Mouse (Mus musculus): ENCODE results near the gene Rhbdf2. TPM values are rescaled to one million over a fixed set of nuclear protein-coding genes. Genes with fewer than 3 reads are reported as not detected.

Rhbdf2 gene
- total RNA-seq, 2 experiments from 2014 or later, result 3.3 to 6.1 TPM

- no peak for ATAC-seq (replicated peaks; ENCODE audit: low FRiP score, low TSS enrichment, poor library complexity, severe bottlenecking)
Measured at GRCm38 (mm10) chr11:116601166-116601565, 25.7 kb downstream of the Rhbdf2 start.

- ATAC-seq (replicated peaks; ENCODE audit: low FRiP score, low TSS enrichment, poor library complexity, severe bottlenecking), result no peak
Measured at GRCm38 (mm10) chr11:116599230-116599629, 27.6 kb downstream of the Rhbdf2 start.

GRCm38 (mm10) chr11:116598193-116598592, 28.6 kb downstream of the Rhbdf2 start:
- no peak for ATAC-seq (replicated peaks; ENCODE audit: low FRiP score, low TSS enrichment, poor library complexity, severe bottlenecking)

GRCm38 (mm10) chr11:116596766-116597165, 30.1 kb downstream of the Rhbdf2 start:
- no peak for ATAC-seq (replicated peaks; ENCODE audit: low FRiP score, low TSS enrichment, poor library complexity, severe bottlenecking)

GRCm38 (mm10) chr11:116593345-116593744, 33.5 kb downstream of the Rhbdf2 start:
- ATAC-seq (replicated peaks; ENCODE audit: low FRiP score, low TSS enrichment, poor library complexity, severe bottlenecking), result no peak

- ATAC-seq (replicated peaks; ENCODE audit: low FRiP score, low TSS enrichment, poor library complexity, severe bottlenecking), result peak; percentile 81
Measured at GRCm38 (mm10) chr11:116592428-116592827, 34.4 kb downstream of the Rhbdf2 start.

GRCm38 (mm10) chr11:116591621-116592020, 35.2 kb downstream of the Rhbdf2 start:
- ATAC-seq (replicated peaks; ENCODE audit: low FRiP score, low TSS enrichment, poor library complexity, severe bottlenecking), result no peak

DNA sequence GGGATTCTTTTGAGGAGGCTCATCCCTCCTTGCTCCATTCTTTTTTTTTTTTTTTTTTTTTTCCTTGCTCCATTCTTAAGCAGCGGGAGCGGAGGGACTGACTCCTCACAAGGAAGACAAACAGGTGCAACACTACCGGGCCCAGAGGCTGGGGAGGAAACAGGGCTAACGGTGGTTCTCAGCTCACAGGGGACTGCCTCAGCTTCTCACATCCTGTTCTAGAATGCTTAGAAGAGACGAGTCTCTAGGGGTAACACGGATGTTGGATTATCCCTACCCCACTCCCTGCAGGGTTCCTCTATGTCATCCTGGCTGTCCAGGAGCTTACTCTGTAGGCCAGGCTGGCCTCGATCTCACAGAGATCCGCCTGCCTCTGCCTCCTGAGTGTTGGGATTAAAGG, 37.2 kb downstream of the Rhbdf2 start:
- no peak for ATAC-seq (replicated peaks; ENCODE audit: low FRiP score, low TSS enrichment, poor library complexity, severe bottlenecking)

GRCm38 (mm10) chr11:116589020-116589531, 37.7 kb downstream of the Rhbdf2 start:
- ATAC-seq (replicated peaks; ENCODE audit: low FRiP score, low TSS enrichment, poor library complexity, severe bottlenecking), result no peak

- peak; percentile 79 for ATAC-seq (replicated peaks; ENCODE audit: low FRiP score, low TSS enrichment, poor library complexity, severe bottlenecking)
Measured at GRCm38 (mm10) chr11:116586801-116587631, 39.8 kb downstream of the Rhbdf2 start.

DNA sequence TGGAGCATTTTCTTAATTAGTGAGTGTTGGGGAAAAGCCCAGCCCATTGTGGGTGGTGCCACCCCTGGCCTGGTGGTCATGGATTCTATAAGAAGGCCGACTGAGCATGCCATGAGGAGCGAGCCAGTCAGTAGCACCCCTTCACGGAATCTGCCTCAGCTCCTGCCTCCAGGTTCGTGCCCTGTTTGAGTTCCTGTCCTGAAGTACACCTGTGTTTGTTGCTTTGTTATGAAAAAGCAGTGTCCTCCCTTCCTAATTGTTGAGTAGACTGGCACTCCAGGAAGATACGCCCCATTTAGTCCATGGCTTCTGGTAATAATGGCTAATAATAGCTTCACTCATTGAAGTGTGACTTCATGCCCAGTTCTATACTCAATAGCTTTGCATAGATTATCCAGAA, 40.5 kb downstream of the Rhbdf2 start, which contains the start of gene Aanat:
TSS of gene Aanat (plus strand) at position 123 of the 400 bp plus-strand sequence.
- no peak for ATAC-seq (replicated peaks; ENCODE audit: low FRiP score, low TSS enrichment, poor library complexity, severe bottlenecking)

GRCm38 (mm10) chr11:116585682-116586081, 41.1 kb downstream of the Rhbdf2 start:
- ATAC-seq (replicated peaks; ENCODE audit: low FRiP score, low TSS enrichment, poor library complexity, severe bottlenecking), result no peak

GRCm38 (mm10) chr11:116581376-116581814, 45.4 kb downstream of the Rhbdf2 start, which contains the start of gene Ube2o:
Ube2o (minus strand) TSS chr11:116581447.
- ATAC-seq (replicated peaks; ENCODE audit: low FRiP score, low TSS enrichment, poor library complexity, severe bottlenecking), result peak; percentile 84

- peak; percentile 28 for ATAC-seq (replicated peaks; ENCODE audit: low FRiP score, low TSS enrichment, poor library complexity, severe bottlenecking)
Measured at GRCm38 (mm10) chr11:116580711-116581375, 46.0 kb downstream of the Rhbdf2 start.

- peak; percentile 85 for ATAC-seq (replicated peaks; ENCODE audit: low FRiP score, low TSS enrichment, poor library complexity, severe bottlenecking)
Measured at GRCm38 (mm10) chr11:116580031-116580652, 46.7 kb downstream of the Rhbdf2 start.

- ATAC-seq (replicated peaks; ENCODE audit: low FRiP score, low TSS enrichment, poor library complexity, severe bottlenecking), result no peak
Measured at GRCm38 (mm10) chr11:116579280-116579679, 47.5 kb downstream of the Rhbdf2 start.

GRCm38 (mm10) chr11:116575396-116575795, 51.4 kb downstream of the Rhbdf2 start:
- ATAC-seq (replicated peaks; ENCODE audit: low FRiP score, low TSS enrichment, poor library complexity, severe bottlenecking), result no peak

DNA sequence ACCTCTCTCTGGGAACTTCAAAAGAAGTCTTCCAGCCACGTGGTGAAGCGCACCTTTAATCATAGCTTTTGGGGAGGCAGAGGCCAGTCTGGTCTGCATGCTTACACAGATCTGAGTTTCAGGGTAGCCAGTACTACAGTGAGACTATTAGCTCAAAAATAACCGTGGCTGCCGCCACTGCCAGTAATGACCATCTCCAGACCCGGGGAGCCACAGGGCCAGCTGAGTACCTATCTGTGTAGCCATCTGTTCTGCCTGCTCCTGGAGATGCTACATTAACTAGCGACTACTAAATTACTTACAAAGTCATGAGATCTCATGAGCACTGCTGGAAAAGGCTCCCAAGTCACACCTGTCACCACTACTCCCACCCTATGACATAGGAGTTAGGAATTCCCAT, 51.8 kb downstream of the Rhbdf2 start:
- no peak for ATAC-seq (replicated peaks; ENCODE audit: low FRiP score, low TSS enrichment, poor library complexity, severe bottlenecking)

- ATAC-seq (replicated peaks; ENCODE audit: low FRiP score, low TSS enrichment, poor library complexity, severe bottlenecking), result no peak
Measured at GRCm38 (mm10) chr11:116574486-116574885, 52.3 kb downstream of the Rhbdf2 start.

Data from megakaryocyte-erythroid progenitor cell, adult 5-6 weeks (primary cell).